Mouse (Mus musculus) liver, embryonic 16.5 days (tissue): ENCODE measurements around the gene Gm37240. TPM values are rescaled to one million over a fixed set of nuclear protein-coding genes. Genes with fewer than 3 reads are reported as not detected.

Source experiments
- ATAC-seq: fragments of 200-750 bp; cut with Nextera tagmentation; 2 replicates; pipeline ENCODE4 v1.8.0; 2017; ENCODE audit warnings: low read depth, mild to moderate bottlenecking, moderate number of reproducible peaks, moderate library complexity
- H3K27ac ChIP-seq: fragments of 300-500 bp; sonication (generic); 2 replicates; pipeline ENCODE4 v1.5.1; 2014; ENCODE audit warnings: mild to moderate bottlenecking, low read length
- H3K27me3 ChIP-seq: fragments of 300-500 bp; sonication (generic); 2 replicates; pipeline ENCODE4 v1.6.1; 2014; ENCODE audit warnings: low read depth, low read length, mixed read lengths; ENCODE audit not compliant: control insufficient read depth, insufficient read depth
- H3K36me3 ChIP-seq: fragments of 300-500 bp; sonication (generic); 2 replicates; pipeline ENCODE4 v1.6.1; 2014; ENCODE audit warnings: mild to moderate bottlenecking; ENCODE audit not compliant: control insufficient read depth, insufficient read depth
- H3K4me1 ChIP-seq: fragments of 300-500 bp; sonication (generic); 2 replicates; pipeline ENCODE4 v1.6.1; 2014; ENCODE audit warnings: low read depth, low read length, mixed read lengths; ENCODE audit not compliant: control insufficient read depth
- H3K4me2 ChIP-seq: fragments of 300-500 bp; sonication (generic); 2 replicates; pipeline ENCODE4 v1.6.1; 2014; ENCODE audit warnings: low read depth, low read length, mixed read lengths
- H3K4me3 ChIP-seq: fragments of 300-500 bp; sonication (generic); 2 replicates; pipeline ENCODE4 v1.5.1; 2014; ENCODE audit warnings: low read depth, mild to moderate bottlenecking, low read length
- H3K9ac ChIP-seq: fragments of 300-500 bp; sonication (generic); 2 replicates; pipeline ENCODE4 v1.6.1; 2014; ENCODE audit warnings: low read depth, low read length
- H3K9me3 ChIP-seq: fragments of 300-500 bp; sonication (generic); replicated peaks from 2 replicates; pipeline ENCODE4 v1.6.1; 2016; ENCODE audit warnings: low read length; ENCODE audit not compliant: control insufficient read depth
- WGBS: fragments of 180-500 bp; shearing (Covaris S2); extraction: QIAGEN DNeasy Blood & Tissue Kit; methylation state at CpG from one replicate; pipeline ENCODE4 v1.1.7; 2014; ENCODE audit not compliant: insufficient replicate concordance; 5-methylcytosine and 5-hydroxymethylcytosine counted together
- polyA plus RNA-seq: library from polyadenylated mRNA; unstranded; fragments of >200 nt; fragmentation: Nextera tagmentation; extraction: Ambion mirVana; gene quantifications from 2 replicates; pipeline ENCODE4 v1.2.1, GENCODE M21; 2015

Gm37240 gene
- polyA plus RNA-seq, 1 experiment from 2014 or later, result 0.65 TPM

DNA sequence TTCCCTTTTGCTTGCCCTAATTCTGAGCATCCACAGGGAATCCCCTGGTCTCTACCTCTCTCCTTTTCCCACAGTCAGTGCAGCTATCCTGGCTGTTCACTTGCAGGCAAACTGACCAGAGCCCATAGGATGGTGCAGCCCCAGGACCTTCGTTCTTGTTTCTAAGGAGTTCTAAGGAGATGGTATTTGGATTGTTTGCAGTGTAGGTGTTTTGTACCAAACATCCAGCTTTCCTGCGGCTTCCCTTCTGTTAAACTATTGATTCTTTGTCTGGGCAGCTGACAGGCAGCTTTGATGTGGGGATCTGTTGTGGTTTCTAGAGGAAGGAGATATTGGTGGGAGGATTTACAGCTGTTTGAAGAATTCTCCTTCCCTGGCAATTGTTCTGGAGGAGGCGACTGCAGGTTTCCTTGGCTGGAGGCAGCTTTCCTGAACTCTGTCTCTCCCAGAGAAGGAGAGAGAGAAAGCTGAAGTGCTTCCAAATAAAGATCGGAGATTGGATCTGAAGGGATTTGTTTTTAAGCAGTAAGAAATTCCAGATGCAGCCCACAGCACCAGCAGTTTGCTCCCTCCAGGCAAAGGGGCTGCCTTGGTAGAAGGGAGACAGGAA is 573.6 kb downstream of the Gm37240 start:
- H3K4me2 ChIP-seq, result no peak overlapping the region
- no peaks in the 10 kb centered on the region for H3K9me3 ChIP-seq
- H3K4me1 ChIP-seq, result no peaks in the 10 kb centered on the region
- 9% methylated on average over 4 of the region's 4 CpGs for whole genome bisulfite sequencing
- no peak overlapping the region for H3K9ac ChIP-seq
- no peak overlapping the region for H3K4me3 ChIP-seq
- no peak overlapping the region for H3K27ac ChIP-seq
- no peaks in the 10 kb centered on the region for H3K36me3 ChIP-seq
- H3K27me3 ChIP-seq, result no peaks in the 10 kb centered on the region
- ATAC-seq, result no peak

GRCm38 (mm10) chr3:85311176-85311575 is 576.1 kb downstream of the Gm37240 start:
- ATAC-seq, result no peak
- WGBS, result 60% methylated on average over 3 of the region's 3 CpGs

DNA sequence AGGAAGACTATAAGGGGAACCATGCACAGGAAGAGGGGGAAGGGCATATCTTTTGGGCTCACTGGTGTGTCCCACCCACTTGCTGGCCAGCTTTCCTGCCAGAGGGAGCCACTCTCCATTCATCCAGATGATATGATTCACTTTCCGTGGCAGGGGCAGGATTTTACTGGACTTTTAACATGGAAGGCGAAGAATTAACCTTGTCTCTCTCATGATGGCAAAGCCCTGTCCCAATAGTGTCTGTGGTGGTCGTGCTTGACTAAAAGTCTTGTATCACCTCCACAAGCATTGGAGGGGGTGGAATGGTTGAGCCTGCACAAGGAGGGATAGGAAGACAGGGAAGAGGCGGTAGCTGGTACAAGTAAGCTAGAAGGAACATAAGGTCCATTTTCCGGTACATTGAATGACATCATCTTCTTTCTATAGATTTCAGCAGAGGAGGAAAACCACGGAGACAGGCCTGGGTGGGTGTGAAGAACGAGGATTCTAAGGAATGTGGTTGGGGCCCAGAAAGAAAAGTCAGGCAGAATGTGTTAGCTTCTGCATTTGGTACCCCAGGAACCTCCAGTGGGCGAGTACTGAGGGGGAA is 576.8 kb downstream of the Gm37240 start:
- Histone ChIP-seq H3K36me3 (no peaks in the 10 kb centered on the region), H3K9ac (no peak overlapping the region), H3K27me3 (no peaks in the 10 kb centered on the region), H3K4me1 (no peaks in the 10 kb centered on the region), H3K27ac (no peak overlapping the region), H3K4me3 (no peak overlapping the region), H3K9me3 (no peaks in the 10 kb centered on the region), H3K4me2 (no peak overlapping the region)
- WGBS, result 36% methylated on average over 8 of the region's 8 CpGs
- ATAC-seq, result no peak

More at GRCm38 (mm10) chr3:85311176-85311575, 576.1 kb downstream of the Gm37240 start:
- Histone ChIP-seq H3K27me3 (no peaks in the 10 kb centered on the region), H3K36me3 (no peaks in the 10 kb centered on the region), H3K4me1 (no peaks in the 10 kb centered on the region), H3K4me2 (no peak overlapping the region), H3K27ac (no peak overlapping the region), H3K9ac (no peak overlapping the region), H3K9me3 (no peaks in the 10 kb centered on the region), H3K4me3 (no peak overlapping the region)

- Histone ChIP-seq H3K27me3 (no peaks in the 10 kb centered on the region), H3K27ac (no peak overlapping the region), H3K9ac (no peak overlapping the region), H3K9me3 (no peaks in the 10 kb centered on the region), H3K4me3 (no peak overlapping the region), H3K4me2 (no peak overlapping the region), H3K36me3 (no peaks in the 10 kb centered on the region), H3K4me1 (no peaks in the 10 kb centered on the region)
- ATAC-seq, result no peak
- WGBS, result 77% methylated on average over 6 of the region's 6 CpGs
Observed at GRCm38 (mm10) chr3:85309168-85309567, 578.1 kb downstream of the Gm37240 start.

- WGBS, result 59% methylated on average over 4 of the region's 4 CpGs
- H3K27me3 ChIP-seq, result no peaks in the 10 kb centered on the region
- H3K9ac ChIP-seq, result no peak overlapping the region
- H3K27ac ChIP-seq, result no peak overlapping the region
- no peak overlapping the region for H3K4me3 ChIP-seq
- ATAC-seq, result no peak
- H3K4me2 ChIP-seq, result no peak overlapping the region
- H3K9me3 ChIP-seq, result no peaks in the 10 kb centered on the region
- no peaks in the 10 kb centered on the region for H3K36me3 ChIP-seq
- H3K4me1 ChIP-seq, result no peaks in the 10 kb centered on the region
Observed at GRCm38 (mm10) chr3:85308706-85309105, 578.6 kb downstream of the Gm37240 start.

DNA sequence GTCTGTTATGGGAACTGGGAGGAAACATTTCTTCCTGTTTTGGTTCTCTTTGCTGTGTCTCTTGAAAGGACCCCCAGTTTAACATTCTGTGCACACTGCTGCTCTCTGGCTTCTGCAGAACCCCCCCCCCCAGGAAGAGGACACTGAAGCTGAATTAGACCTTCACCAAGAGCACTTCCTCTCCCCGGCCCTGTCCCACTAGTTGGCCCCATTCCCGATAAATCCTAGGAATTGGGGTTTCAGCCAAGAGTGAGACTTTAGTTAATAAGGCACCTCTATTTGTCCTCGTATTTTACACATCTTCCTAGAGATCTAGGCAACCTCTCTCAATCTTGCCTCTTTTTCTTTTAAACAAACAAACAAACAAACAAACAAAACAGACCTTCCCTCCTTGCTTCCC is 585.5 kb downstream of the Gm37240 start:
- WGBS, result 47% methylated on average over 3 of the region's 3 CpGs
- Histone ChIP-seq H3K36me3 (no peaks in the 10 kb centered on the region), H3K4me3 (no peak overlapping the region), H3K9me3 (no peaks in the 10 kb centered on the region), H3K9ac (no peak overlapping the region), H3K27ac (no peak overlapping the region), H3K4me2 (no peak overlapping the region), H3K4me1 (no peaks in the 10 kb centered on the region), H3K27me3 (no peaks in the 10 kb centered on the region)
- no peak for ATAC-seq

GRCm38 (mm10) chr3:85301336-85301735 is 586.0 kb downstream of the Gm37240 start:
- Histone ChIP-seq H3K4me1 (no peaks in the 10 kb centered on the region), H3K9me3 (no peaks in the 10 kb centered on the region), H3K27ac (no peak overlapping the region), H3K27me3 (no peaks in the 10 kb centered on the region), H3K36me3 (no peaks in the 10 kb centered on the region), H3K4me3 (no peak overlapping the region), H3K4me2 (no peak overlapping the region), H3K9ac (no peak overlapping the region)
- ATAC-seq, result no peak
- 55% methylated on average over 2 of the region's 2 CpGs for WGBS

DNA sequence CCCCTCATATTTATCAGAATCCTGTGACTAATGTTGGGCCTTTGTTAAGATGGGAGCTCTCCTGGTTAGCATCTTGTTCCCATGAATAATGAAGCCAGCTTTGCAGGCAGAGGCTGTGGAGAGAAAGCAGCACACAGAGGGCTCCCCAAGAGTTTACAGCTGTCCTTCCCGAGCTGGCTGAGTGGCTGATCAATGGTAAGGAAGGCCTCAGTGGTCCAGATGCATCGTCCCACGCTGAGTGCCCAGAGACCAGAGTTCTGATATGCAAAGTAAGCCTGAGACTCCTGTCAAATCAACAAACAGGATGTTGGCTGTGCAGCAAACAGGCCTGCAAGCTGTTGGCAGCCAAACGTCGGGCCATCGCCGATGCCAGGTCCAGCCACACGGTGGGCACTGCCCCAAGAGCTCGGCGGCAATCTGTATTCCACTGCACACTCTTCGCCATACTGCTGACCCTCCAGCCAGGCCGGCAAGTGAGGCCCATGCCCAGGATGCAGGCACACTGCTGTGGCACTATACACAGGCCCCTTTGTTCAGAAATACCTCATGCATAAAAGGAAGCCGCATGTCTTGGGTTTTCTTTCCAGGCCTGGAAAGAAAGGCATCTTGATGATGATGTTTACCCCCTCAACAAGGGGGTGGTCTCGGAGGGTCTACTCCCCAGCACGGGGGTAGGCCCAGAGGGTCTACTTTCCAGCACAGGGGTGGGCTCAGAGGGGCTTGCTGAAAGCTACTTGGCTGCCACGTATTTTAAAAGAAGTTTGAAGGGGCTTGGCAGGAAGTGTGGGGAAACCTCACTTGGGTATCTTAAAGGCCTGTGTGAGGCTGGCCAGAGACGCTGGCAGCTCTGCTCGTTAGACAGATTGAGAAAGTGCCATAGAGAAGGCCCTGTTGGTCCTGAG is 587.4 kb downstream of the Gm37240 start:
- no peak overlapping the region for H3K9ac ChIP-seq
- ATAC-seq, result no peak
- H3K9me3 ChIP-seq, result no peaks in the 10 kb centered on the region
- no peak overlapping the region for H3K4me3 ChIP-seq
- H3K4me2 ChIP-seq, result no peak overlapping the region
- no peaks in the 10 kb centered on the region for H3K27me3 ChIP-seq
- no peaks in the 10 kb centered on the region for H3K36me3 ChIP-seq
- 64% methylated on average over 18 of the region's 18 CpGs for WGBS
- H3K4me1 ChIP-seq, result no peaks in the 10 kb centered on the region
- no peak overlapping the region for H3K27ac ChIP-seq

GRCm38 (mm10) chr3:85295229-85295628 is 592.1 kb downstream of the Gm37240 start:
- no peaks in the 10 kb centered on the region for H3K27me3 ChIP-seq
- no peaks in the 10 kb centered on the region for H3K36me3 ChIP-seq
- H3K9ac ChIP-seq, result no peak overlapping the region
- H3K9me3 ChIP-seq, result no peaks in the 10 kb centered on the region
- 63% methylated on average over 9 of the region's 9 CpGs for WGBS
- no peak overlapping the region for H3K4me3 ChIP-seq
- no peak overlapping the region for H3K27ac ChIP-seq
- no peak overlapping the region for H3K4me2 ChIP-seq
- ATAC-seq, result no peak
- no peaks in the 10 kb centered on the region for H3K4me1 ChIP-seq
